Mouse (Mus musculus): ENCODE measurements around the gene Mta1. TPM values are rescaled to one million over a fixed set of nuclear protein-coding genes. Genes with fewer than 3 reads are reported as not detected.
A peak's percentile ranks its signal among the peaks of the same experiment; 100 is the strongest.

Mta1 gene
- polyA plus RNA-seq, 1 experiment from 2014 or later, result 11.3 TPM

DNA sequence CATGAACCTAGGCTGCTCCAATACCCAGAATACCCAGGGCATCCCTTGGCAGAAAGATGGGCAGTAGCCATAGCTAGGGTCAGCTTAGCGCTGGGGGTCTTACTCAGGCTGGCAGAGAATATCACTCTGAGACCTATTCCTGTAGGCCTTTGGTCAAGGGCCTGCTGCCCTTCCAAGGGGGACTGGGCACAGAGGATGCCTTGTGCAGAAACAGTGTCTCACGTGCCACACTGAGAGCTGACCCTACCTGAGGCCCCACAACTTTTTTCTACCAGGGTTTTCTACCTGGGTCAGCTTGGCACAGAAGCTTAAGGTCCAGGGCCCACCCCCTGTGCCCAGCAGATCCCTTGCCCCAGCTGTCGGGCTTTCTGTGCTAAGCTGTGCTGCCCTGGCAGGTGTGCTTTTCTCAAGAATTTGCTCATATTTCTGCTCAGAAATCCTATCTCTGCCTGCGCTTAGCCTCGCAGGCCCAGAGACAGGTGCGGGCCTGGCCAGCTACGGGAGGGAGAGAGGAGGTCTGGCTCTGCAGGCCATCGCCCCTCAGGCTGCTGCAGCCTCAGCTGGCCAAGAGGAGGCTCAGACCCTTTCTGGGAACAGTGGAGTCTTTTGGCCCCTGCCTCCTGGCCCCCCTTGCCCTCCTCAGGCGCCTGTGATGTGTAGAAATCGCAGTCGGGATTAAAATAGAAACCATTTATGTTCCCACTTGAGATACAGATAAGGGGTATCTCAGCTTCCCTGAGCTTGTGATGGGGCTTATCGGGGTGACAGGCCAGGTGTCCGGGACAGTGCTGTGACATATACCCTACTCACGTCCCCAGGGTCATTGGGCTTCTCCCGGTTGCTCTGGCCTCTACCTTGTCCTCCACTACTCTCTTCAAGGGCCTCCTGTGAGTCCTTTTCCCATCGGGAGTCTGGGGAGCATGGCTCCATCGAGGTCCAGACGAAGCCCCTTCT is 39.5 kb downstream of the Mta1 start:
- Histone ChIP-seq H3K36me3 (peaks cover 40% of the 10 kb centered on the region), H3K27ac (no peak overlapping the region), H3K27me3 (replicated peaks) (peaks cover 16% of the 10 kb centered on the region; the same call in 1 of the 2 replicates), H3K4me3 (replicated peaks) (no peak overlapping the region), H3K9me3 (no peaks in the 10 kb centered on the region), H3K4me2 (replicated peaks) (no peak overlapping the region), H3K9ac (no peak overlapping the region), H3K4me1 (replicated peaks) (peaks cover 45% of the 10 kb centered on the region)
- WGBS, result 88% methylated on average over 18 of the region's 18 CpGs
- ATAC-seq, result no peak

- Histone ChIP-seq H3K36me3 (peaks cover 37% of the 10 kb centered on the region), H3K9me3 (no peaks in the 10 kb centered on the region), H3K9ac (no peak overlapping the region), H3K27me3 (replicated peaks) (peaks cover 16% of the 10 kb centered on the region; the same call in 1 of the 2 replicates), H3K27ac (no peak overlapping the region), H3K4me3 (replicated peaks) (no peak overlapping the region), H3K4me2 (replicated peaks) (no peak overlapping the region), H3K4me1 (replicated peaks) (peaks cover 49% of the 10 kb centered on the region)
- 74% methylated on average over 6 of the region's 6 CpGs for WGBS
- no peak for ATAC-seq
Measured at GRCm38 (mm10) chr12:113138291-113138690, 40.2 kb downstream of the Mta1 start.

GRCm38 (mm10) chr12:113138901-113139864 is 41.1 kb downstream of the Mta1 start:
- peaks cover 48% of the 10 kb centered on the region for H3K4me1 ChIP-seq (replicated peaks)
- no peak for ATAC-seq

DNA sequence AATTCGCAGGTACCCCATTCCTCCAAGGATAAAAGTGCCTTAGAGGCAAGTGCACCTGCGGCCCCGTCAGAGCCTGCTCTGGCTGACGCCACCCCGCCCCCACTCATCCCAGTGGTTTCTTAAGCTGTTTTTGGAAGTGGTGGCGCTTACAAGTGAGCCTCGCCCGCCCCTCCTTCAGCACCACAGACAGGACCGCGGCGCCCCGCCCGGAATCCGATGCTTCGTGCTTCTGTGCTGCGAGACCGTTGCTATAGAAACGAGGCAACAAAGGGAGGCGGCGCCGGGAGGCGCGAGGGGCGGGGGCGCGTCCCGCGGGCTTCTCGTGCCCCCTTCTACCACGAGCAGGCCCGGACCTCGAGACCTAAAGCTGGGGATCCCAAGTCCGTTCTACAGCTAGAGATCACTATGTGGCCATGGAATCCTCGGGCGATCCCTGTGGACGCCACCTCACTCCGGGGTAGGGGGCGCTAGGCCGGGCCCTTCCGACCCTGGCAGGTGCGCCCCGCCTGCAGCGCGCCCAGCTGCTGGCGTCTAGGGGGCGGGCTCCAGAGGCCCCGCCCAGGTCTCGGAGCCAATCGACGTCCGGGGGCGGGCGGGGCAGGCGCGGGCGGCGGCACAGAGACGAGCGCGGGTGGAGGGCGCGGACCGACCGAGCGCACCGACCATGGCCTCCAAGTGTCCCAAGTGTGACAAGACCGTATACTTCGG is 42.0 kb downstream of the Mta1 start, which contains the start of gene Crip2:
Crip2 (plus strand) TSS at position 329 of the 708 bp plus-strand sequence.
- ATAC-seq, result peak; percentile 91
- H3K9ac ChIP-seq, result peak within 1 kb of the TSS; percentile 35
- peak within 1 kb of the TSS; percentile 88 for H3K4me2 ChIP-seq (replicated peaks)
- WGBS, result under 1% methylated on average over 68 of the region's 68 CpGs
- peaks cover 28% of the 10 kb centered on the region for H3K36me3 ChIP-seq
- H3K4me1 ChIP-seq (replicated peaks), result peaks cover 48% of the 10 kb centered on the region
- peak within 1 kb of the TSS; percentile 47 for H3K4me3 ChIP-seq (replicated peaks)
- no peaks in the 10 kb centered on the region for H3K9me3 ChIP-seq
- peaks cover 16% of the 10 kb centered on the region; the same call in 1 of the 2 replicates for H3K27me3 ChIP-seq (replicated peaks)
- peak within 1 kb of the TSS; percentile 38 for H3K27ac ChIP-seq

More at GRCm38 (mm10) chr12:113138901-113139864, 41.1 kb downstream of the Mta1 start:
- peak overlapping the region; percentile 35; the same call in 1 of the 2 replicates for H3K9ac ChIP-seq
- peak overlapping the region; percentile 47 for H3K4me3 ChIP-seq (replicated peaks)
- 43% methylated on average over 11 of the region's 11 CpGs for WGBS
- H3K27me3 ChIP-seq (replicated peaks), result peaks cover 16% of the 10 kb centered on the region; the same call in 1 of the 2 replicates
- H3K9me3 ChIP-seq, result no peaks in the 10 kb centered on the region
- H3K4me2 ChIP-seq (replicated peaks), result peak overlapping the region; percentile 88
- peaks cover 29% of the 10 kb centered on the region for H3K36me3 ChIP-seq
- 0 out of 2 replicates have a peak overlapping the region, but pooled peaks have one; percentile 11 for H3K27ac ChIP-seq

- Histone ChIP-seq H3K27me3 (replicated peaks) (peaks cover 16% of the 10 kb centered on the region; the same call in 1 of the 2 replicates), H3K27ac (peak overlapping the region; percentile 71), H3K9me3 (no peaks in the 10 kb centered on the region), H3K9ac (peak overlapping the region; percentile 35), H3K4me1 (replicated peaks) (peaks cover 50% of the 10 kb centered on the region), H3K4me2 (replicated peaks) (peak overlapping the region; percentile 88), H3K4me3 (replicated peaks) (peak overlapping the region; percentile 47), H3K36me3 (peaks cover 20% of the 10 kb centered on the region)
- ATAC-seq, result no peak; the same call in 1 of the 2 replicates
- WGBS, result 3% methylated on average over 49 of the region's 49 CpGs
Measured at GRCm38 (mm10) chr12:113140616-113141411, 42.7 kb downstream of the Mta1 start.

DNA sequence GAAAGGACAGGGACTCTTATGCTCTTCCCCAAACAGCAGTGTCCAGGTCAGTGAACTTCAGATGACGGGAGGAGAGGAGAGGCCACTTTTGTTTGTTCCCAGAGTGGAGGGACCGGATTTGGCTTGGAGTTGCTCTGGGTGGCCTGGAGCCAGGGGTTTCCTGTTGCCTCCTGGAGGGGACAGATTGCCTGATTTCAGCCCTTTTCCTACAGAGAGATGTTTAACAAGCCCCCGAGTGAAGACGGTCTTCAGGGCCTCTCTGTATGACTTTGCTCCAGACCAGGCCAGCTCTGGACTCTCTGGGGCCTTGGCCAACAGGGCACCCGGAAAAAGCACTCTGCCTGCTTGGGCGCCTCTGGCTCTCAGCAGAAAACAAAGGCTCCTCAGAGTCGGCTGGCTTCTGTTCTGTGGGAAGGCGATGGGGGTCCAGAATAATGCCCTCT is 43.5 kb downstream of the Mta1 start:
- H3K27ac ChIP-seq, result peak overlapping the region; percentile 71
- H3K36me3 ChIP-seq, result peaks cover 13% of the 10 kb centered on the region
- peaks cover 16% of the 10 kb centered on the region; the same call in 1 of the 2 replicates for H3K27me3 ChIP-seq (replicated peaks)
- H3K9ac ChIP-seq, result peak overlapping the region; percentile 35; the same call in 1 of the 2 replicates
- peak overlapping the region; percentile 88 for H3K4me2 ChIP-seq (replicated peaks)
- H3K4me3 ChIP-seq (replicated peaks), result peak overlapping the region; percentile 47
- no peaks in the 10 kb centered on the region for H3K9me3 ChIP-seq
- ATAC-seq, result no peak
- 56% methylated on average over 8 of the region's 8 CpGs for WGBS
- peaks cover 57% of the 10 kb centered on the region for H3K4me1 ChIP-seq (replicated peaks)

DNA sequence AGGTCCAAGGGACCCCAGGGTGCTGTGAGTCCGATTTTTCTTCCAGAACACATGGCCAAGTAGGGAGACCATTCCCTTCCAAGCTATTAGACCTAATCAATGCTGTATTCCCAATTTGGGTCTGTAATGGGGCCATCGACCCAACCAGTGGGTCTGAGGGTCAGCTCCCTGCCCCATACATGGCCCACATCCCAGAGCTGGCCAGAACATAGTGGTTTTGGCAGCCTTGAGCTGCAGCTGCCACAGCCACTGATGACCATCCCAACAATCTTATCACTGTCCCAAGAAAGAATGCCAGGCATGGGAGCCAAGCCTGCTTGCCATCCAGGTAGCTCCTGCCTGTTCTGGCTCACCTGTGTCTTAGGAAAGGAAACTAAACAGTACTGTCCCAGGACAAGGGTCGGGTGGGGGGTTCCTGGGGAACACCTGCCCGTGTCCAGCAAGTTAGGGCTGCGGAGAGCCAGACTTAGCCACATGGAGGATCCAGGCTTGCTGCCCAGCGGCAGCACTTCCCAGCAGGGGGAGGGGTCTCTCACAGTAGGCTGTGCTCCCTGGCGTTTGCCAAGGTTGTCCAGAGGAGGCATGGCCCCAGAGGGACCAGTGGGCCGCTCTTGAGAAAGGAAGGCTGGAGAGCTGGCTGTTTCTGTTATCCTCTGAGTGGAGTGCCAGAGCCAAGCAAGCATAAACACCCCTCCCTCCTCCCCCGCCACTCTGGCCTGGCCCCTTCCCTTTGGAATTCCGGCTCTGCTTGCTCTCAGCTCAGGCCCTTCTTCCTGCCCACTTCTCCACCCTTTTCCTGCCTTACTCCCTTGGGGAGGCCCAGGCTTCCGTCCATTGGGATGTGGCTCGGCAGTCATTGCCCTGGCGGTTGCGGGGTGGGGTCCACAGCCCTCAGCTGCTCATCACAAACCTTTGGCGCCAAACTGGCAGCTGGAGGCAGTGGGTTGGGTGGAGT is 44.2 kb downstream of the Mta1 start:
- Histone ChIP-seq H3K9me3 (no peaks in the 10 kb centered on the region), H3K4me1 (replicated peaks) (peaks cover 63% of the 10 kb centered on the region), H3K4me2 (replicated peaks) (peak overlapping the region; percentile 88), H3K4me3 (replicated peaks) (peak overlapping the region; percentile 47), H3K9ac (peak overlapping the region; percentile 35; the same call in 1 of the 2 replicates), H3K36me3 (peaks cover 7% of the 10 kb centered on the region; the same call in 1 of the 2 replicates), H3K27me3 (replicated peaks) (peaks cover 16% of the 10 kb centered on the region; the same call in 1 of the 2 replicates), H3K27ac (peak overlapping the region; percentile 71)
- WGBS, result 16% methylated on average over 15 of the region's 15 CpGs
- peak; percentile 16 for ATAC-seq

DNA sequence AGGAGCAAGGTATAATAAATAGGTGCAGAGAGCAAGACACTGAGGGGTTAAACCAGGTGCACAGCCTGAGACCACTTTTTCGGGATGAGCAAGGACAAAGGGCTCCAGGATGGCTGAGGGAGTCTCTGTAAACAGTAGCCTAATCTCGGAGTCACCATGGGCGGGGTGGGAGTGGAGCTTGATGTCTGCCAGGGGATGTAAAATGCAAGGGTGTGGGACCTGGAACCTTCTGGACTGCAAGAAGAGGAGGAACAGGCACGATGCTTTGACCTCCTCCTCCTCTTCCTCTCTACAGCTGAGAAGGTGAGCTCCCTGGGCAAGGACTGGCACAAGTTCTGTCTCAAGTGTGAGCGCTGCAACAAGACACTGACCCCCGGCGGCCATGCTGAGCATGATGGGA is 45.1 kb downstream of the Mta1 start:
- H3K9ac ChIP-seq, result no peak overlapping the region
- H3K4me2 ChIP-seq (replicated peaks), result peak overlapping the region; percentile 88
- H3K27ac ChIP-seq, result peak overlapping the region; percentile 62; the same call in 1 of the 2 replicates
- H3K4me1 ChIP-seq (replicated peaks), result peaks cover 67% of the 10 kb centered on the region
- 46% methylated on average over 7 of the region's 7 CpGs for WGBS
- no peaks in the 10 kb centered on the region for H3K36me3 ChIP-seq
- H3K9me3 ChIP-seq, result no peaks in the 10 kb centered on the region
- ATAC-seq, result no peak
- peaks cover 16% of the 10 kb centered on the region; the same call in 1 of the 2 replicates for H3K27me3 ChIP-seq (replicated peaks)
- H3K4me3 ChIP-seq (replicated peaks), result peak overlapping the region; percentile 47; the same call in 1 of the 2 replicates

- ATAC-seq, result no peak
- Histone ChIP-seq H3K4me1 (replicated peaks) (peaks cover 68% of the 10 kb centered on the region), H3K27me3 (replicated peaks) (peaks cover 16% of the 10 kb centered on the region; the same call in 1 of the 2 replicates), H3K36me3 (no peaks in the 10 kb centered on the region), H3K9ac (no peak overlapping the region), H3K27ac (no peak overlapping the region), H3K4me2 (replicated peaks) (no peak overlapping the region), H3K4me3 (replicated peaks) (no peak overlapping the region), H3K9me3 (no peaks in the 10 kb centered on the region)
- WGBS, result 84% methylated on average over 20 of the region's 20 CpGs
Measured at GRCm38 (mm10) chr12:113144001-113144756, 46.1 kb downstream of the Mta1 start.
